Mouse (Mus musculus): ENCODE results near the gene Selenop.

Gene Selenop

DNA sequence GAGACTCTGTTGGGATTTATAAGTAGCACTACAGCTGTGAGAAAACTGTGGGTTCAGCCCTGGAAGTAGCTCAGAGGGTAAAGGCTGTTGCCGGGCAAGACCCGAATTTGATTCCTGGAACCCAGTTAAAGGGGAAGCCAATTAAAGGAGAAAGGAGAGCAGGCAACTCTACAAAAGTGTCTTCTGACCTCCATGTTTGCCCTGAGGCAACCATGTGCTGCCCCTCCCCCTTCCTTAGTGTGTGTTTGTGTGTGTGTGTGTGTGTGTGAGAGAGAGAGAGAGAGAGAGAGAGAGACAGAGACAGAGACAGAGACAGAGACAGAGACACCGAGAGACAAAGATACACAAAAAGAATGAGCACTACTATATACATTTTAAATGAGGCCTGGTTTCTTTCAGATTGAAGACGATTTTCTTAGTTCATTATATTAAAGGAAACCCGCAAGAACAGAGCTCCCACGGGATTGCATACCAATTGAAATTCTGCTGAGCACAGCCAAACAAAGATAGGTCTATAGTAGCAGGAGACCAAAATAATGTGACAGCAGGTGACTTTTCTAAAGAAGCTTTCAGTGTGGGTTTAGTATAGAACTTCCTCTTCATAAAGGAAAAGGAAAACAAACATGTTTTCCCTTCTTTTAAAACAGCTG lies 1.8 kb downstream of the Selenop start:
- no peak for DNase-seq (ENCODE audit: low read depth in 1 of 2, low spot score in 2 of 2)

DNA sequence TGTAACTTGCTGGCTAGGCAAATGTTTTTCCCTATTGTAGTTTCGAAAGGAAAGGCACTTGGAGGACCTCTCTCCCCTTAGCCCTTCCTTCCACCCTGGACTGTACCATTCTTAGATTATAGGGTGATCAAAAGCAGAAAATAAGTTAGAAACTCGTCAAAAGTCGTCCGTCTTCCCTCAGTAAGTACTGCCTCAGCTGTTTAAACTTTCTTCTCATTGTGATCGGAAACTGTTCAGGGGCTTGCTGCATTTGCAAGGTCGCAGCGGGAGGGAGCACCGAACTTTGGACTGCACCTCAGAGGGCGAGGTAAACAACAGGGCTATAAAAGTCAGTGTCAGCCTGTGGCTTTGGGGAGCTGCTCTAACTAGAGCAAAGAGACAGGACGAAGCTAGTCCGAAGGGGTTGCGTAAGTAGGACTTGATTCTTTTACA lies 2.3 kb downstream of the Selenop start:
- peak; percentile 51 to 72 for DNase-seq (ENCODE audit: low read depth in 1 of 2, low spot score in 2 of 2)

- DNase-seq (ENCODE audit: low read depth in 1 of 2, low spot score in 2 of 2): no peak
Observed at GRCm38 (mm10) chr15:3271216-3271615, 2.9 kb downstream of the Selenop start.

- no peak for DNase-seq (ENCODE audit: low read depth in 1 of 2, low spot score in 2 of 2)
Observed at GRCm38 (mm10) chr15:3273191-3273590, 4.8 kb downstream of the Selenop start.

- DNase-seq (ENCODE audit: low read depth in 1 of 2, low spot score in 2 of 2): no peak
Observed at GRCm38 (mm10) chr15:3277391-3277790, 9.0 kb downstream of the Selenop start.

GRCm38 (mm10) chr15:3279242-3279641 lies 10.9 kb downstream of the Selenop start:
- DNase-seq (ENCODE audit: low read depth in 1 of 2, low spot score in 2 of 2): no peak

DNA sequence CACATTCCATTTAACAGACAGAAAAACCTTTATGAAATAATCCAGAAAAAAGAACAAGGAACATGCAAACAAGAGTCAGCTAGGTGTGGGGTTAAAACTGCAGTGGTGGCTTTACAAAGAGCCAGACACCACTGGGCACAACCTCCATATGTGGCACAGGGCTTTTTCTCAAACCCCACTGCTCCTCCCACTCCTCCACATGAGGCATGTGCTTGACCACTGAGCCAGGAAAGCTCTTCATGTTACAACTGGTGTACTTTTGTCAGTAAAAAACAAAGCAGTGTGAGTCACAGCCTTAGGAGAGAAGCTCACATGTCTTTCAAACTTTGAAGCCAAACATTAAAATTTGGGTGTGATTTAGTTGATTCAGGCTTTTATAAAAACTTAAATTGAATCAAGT lies 12.9 kb downstream of the Selenop start:
- no peak for DNase-seq (ENCODE audit: low read depth in 1 of 2, low spot score in 2 of 2)

GRCm38 (mm10) chr15:3281737-3282136 lies 13.4 kb downstream of the Selenop start:
- DNase-seq (ENCODE audit: low read depth in 1 of 2, low spot score in 2 of 2): no peak

- no peak for DNase-seq (ENCODE audit: low read depth in 1 of 2, low spot score in 2 of 2)
Observed at GRCm38 (mm10) chr15:3286032-3286431, 17.7 kb downstream of the Selenop start.

- no peak for DNase-seq (ENCODE audit: low read depth in 1 of 2, low spot score in 2 of 2)
Observed at GRCm38 (mm10) chr15:3290435-3290834, 22.1 kb downstream of the Selenop start.

DNA sequence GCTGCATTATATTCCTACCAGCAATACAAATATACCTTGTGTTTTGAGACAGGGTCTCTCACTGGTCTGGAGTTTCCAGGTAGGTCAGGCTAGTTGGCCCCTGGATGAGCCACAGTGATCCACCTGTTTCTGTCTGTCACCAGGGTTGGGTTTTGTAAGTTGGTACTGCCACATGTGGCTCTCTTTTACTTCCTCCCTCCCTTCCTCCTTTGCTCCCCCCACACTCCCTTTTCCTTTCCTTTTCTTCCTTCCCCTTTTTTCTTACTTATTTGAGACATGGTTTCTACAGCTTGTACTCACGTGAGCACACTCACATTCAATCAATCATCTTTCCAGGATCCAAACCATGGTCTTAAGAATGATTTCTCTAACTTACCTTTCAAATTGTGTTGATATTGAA lies 25.1 kb downstream of the Selenop start:
- DNase-seq (ENCODE audit: low read depth in 1 of 2, low spot score in 2 of 2): no peak

DNA sequence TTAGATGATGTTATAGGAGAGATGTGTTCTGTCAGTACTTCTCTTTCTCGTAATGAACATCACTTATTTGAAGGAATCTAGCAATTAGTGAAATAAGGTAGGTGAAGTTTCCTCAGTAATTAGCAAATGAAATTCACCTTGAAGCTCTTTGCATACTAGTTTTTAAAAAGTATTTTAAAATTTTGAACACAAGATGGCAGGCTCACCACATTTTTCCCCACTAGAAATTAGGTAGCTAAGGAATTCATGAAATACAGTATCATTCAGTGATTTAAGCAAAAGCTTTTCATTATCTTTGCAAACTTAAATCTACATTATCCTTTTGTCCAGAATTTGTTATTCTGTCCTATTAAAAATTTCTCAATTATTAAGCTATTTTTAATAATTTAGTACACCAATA lies 27.6 kb downstream of the Selenop start:
- DNase-seq (ENCODE audit: low read depth in 1 of 2, low spot score in 2 of 2): no peak

DNA sequence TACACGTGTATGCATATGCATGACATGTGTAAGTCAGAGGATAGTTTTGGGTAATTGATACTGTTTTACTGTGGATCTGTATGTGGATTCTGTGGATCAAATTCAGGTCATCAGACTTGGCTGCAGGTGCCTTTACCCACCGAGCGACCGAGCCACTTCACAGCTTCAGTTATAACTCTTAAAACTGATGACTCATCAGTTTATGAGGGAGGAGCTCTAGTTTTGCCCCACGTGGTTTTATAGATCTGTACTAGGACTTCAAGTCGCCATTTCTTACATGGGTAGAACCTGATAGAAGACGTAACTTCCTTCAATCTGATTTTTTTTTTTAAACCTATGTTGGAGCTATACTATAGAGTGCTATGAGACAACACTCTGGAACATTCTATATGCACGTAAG lies 29.3 kb downstream of the Selenop start:
- no peak for DNase-seq (ENCODE audit: low read depth in 1 of 2, low spot score in 2 of 2)

- no peak for DNase-seq (ENCODE audit: low read depth in 1 of 2, low spot score in 2 of 2)
Observed at GRCm38 (mm10) chr15:3300361-3301100, 32.2 kb downstream of the Selenop start.

DNA sequence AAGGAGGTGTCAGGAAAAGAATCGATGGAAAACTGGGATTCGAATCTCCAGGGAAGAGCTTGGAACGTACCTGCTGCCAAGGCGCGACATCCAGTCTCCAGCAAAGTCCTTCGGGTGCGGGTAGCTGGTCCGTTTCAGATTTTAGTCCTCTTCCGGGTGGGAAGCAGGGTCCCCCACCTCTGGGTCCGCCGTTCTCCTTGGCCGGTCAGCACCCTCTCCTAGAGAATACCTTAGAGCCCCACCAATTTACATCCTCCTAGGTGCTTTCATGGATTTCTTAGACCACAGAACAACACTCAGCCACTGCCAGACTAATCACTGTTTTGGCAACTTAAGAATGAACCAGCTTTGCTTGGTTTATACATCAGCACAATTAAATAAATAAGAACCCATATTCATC lies 35.1 kb downstream of the Selenop start, which contains the start of gene Ccdc152:
TSS of gene Ccdc152 (minus strand) at position 101 of the 400 bp plus-strand sequence.
- DNase-seq (ENCODE audit: low read depth in 1 of 2, low spot score in 2 of 2): no peak

GRCm38 (mm10) chr15:3309856-3310255 lies 41.5 kb downstream of the Selenop start:
- no peak for DNase-seq (ENCODE audit: low read depth in 1 of 2, low spot score in 2 of 2)

DNA sequence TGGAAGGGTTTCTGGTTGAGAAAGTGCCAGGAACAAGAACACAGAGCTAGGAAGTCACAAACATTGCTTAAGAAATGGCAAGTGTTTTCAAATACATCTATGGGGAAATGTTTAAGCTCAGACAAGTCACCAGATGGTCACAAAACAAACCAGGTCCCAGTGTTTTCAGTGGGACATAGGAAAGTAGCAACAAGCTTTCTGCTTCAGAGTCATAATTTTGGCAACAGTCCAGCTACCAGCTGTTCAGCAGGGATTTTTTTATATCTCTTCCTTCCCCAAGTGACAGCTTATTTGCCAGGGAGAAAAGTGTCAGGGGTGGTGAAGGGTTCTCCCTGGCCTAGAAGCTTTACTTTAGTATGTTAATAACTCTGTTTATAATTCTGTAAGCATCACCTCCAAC lies 44.6 kb downstream of the Selenop start:
- no peak for DNase-seq (ENCODE audit: low read depth in 1 of 2, low spot score in 2 of 2)

GRCm38 (mm10) chr15:3316617-3317016 lies 48.3 kb downstream of the Selenop start:
- DNase-seq (ENCODE audit: low read depth in 1 of 2, low spot score in 2 of 2): no peak

DNA sequence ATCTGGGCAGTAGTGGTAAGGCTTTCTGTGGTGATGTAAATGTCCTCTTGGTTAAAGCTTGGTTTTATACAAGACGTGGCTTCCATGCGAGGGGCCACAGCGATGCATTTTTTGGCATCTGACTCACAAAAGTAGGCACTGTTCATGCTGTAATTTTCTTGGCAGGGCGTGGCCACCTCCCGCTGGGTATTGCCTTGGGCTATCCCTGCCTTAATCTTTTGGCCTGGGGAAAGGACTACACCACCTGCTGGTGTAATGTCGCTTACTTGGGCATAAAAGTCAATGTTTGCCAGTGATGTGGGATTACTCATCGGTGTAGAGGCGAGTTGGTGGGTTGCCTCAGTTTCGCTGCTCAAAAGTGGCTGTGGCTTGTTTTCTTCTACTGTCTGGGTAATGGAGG lies 51.6 kb downstream of the Selenop start:
- DNase-seq (ENCODE audit: low read depth in 1 of 2, low spot score in 2 of 2): no peak

DNA sequence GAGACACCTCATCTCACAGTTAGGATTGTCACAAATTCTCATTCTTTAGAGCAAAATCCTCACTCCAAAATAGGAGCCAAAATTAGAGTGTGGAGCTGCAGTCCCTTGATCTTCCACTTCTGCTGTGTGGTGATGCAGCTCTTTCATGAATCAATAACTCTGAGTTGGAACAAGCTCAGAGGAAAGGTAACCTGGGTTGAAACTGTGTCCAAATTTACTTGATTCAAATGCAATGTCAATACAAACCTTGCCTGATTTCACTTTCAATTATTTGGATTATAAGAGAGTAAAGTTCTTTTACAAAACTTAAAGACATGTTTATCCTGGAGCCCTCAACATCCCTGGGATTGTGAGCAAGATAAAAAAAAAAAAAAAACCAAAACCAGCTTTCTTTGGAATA lies 54.7 kb downstream of the Selenop start:
- no peak for DNase-seq (ENCODE audit: low read depth in 1 of 2, low spot score in 2 of 2)

Measured in monocyte, adult 2 months (primary cell).